Mouse (Mus musculus) lung, embryonic 16.5 days (tissue): Measurements from ENCODE around the gene Sarnp. TPM values are rescaled to one million over a fixed set of nuclear protein-coding genes. Genes with fewer than 3 reads are reported as not detected.

ENCODE experiments used
- ATAC-seq: fragments of 200-750 bp; cut with Nextera tagmentation; 2 replicates; pipeline ENCODE4 v1.8.0; 2017; ENCODE audit warnings: low read depth, mild to moderate bottlenecking, moderate library complexity
- H3K27ac ChIP-seq: fragments of 300-500 bp; sonication (generic); 2 replicates; pipeline ENCODE4 v1.5.1; 2014; ENCODE audit warnings: mild to moderate bottlenecking, control low read depth, low read length
- H3K27me3 ChIP-seq: fragments of 300-500 bp; sonication (generic); 2 replicates; pipeline ENCODE4 v1.6.1; 2014; ENCODE audit warnings: low read depth, low read length, mixed read lengths; ENCODE audit not compliant: control insufficient read depth, insufficient read depth
- H3K36me3 ChIP-seq: fragments of 300-500 bp; sonication (generic); 2 replicates; pipeline ENCODE4 v1.6.1; 2014; ENCODE audit warnings: low read length; ENCODE audit not compliant: control insufficient read depth, insufficient read depth
- H3K4me1 ChIP-seq: fragments of 300-500 bp; sonication (generic); replicated peaks from 2 replicates; pipeline ENCODE4 v1.6.1; 2014; ENCODE audit warnings: low read length, mixed read lengths; ENCODE audit not compliant: control insufficient read depth, insufficient read depth
- H3K4me2 ChIP-seq: fragments of 300-500 bp; sonication (generic); 2 replicates; pipeline ENCODE4 v1.6.1; 2014; ENCODE audit warnings: low read depth, low read length, control low read depth
- H3K4me3 ChIP-seq: fragments of 300-500 bp; sonication (generic); 2 replicates; pipeline ENCODE4 v1.5.1; 2014; ENCODE audit warnings: mild to moderate bottlenecking, low read length, control low read depth
- H3K9ac ChIP-seq: fragments of 300-500 bp; sonication (generic); 2 replicates; pipeline ENCODE4 v1.6.1; 2014; ENCODE audit warnings: low read length, control low read depth
- H3K9me3 ChIP-seq: fragments of 300-500 bp; sonication (generic); 2 replicates; pipeline ENCODE4 v1.6.1; 2016; ENCODE audit warnings: low read length; ENCODE audit not compliant: control insufficient read depth
- WGBS: fragments of 180-500 bp; shearing (Covaris S2); extraction: QIAGEN DNeasy Blood & Tissue Kit; methylation state at CpG from one replicate; pipeline ENCODE4 v1.1.7; 2014; 5-methylcytosine and 5-hydroxymethylcytosine counted together
- polyA plus RNA-seq: library from polyadenylated mRNA; unstranded; fragments of >200 nt; fragmentation: Nextera tagmentation; extraction: Ambion mirVana; gene quantifications from 2 replicates; pipeline ENCODE4 v1.2.1, GENCODE M21; 2015

Gene Sarnp
- polyA plus RNA-seq, 1 experiment from 2014 or later: 212 TPM

DNA sequence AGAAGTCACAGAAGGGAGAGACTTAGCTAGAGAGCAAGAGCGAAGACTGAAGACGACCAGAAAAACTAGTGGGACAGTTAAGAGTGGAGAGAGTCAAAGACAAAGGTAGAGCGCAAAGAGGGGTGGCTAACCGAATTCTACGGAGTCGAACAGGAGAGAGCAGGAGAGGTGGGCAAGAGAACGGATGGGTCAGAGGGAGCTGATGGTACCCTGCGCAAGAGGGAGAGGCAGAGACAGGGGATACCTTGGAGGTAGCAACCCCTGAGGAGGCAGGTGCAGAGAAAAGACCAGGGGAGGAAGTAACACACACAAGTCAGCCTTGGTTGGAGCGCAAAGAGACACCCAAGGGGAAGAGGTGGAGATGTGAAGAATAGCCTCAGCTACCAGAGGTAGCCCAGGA lies 75.1 kb downstream of the Sarnp start:
- H3K4me3 ChIP-seq: peak overlapping the region; percentile 79
- no peak for ATAC-seq
- peaks cover 35% of the 10 kb centered on the region for H3K4me1 ChIP-seq
- no peak overlapping the region for H3K27ac ChIP-seq
- H3K4me2 ChIP-seq: peak overlapping the region; percentile 96
- H3K9me3 ChIP-seq: no peaks in the 10 kb centered on the region
- H3K36me3 ChIP-seq: no peaks in the 10 kb centered on the region
- 4% methylated on average over 9 of the region's 9 CpGs for WGBS
- peak overlapping the region; percentile 78 for H3K9ac ChIP-seq
- peaks cover 14% of the 10 kb centered on the region; the same call in 1 of the 2 replicates for H3K27me3 ChIP-seq

DNA sequence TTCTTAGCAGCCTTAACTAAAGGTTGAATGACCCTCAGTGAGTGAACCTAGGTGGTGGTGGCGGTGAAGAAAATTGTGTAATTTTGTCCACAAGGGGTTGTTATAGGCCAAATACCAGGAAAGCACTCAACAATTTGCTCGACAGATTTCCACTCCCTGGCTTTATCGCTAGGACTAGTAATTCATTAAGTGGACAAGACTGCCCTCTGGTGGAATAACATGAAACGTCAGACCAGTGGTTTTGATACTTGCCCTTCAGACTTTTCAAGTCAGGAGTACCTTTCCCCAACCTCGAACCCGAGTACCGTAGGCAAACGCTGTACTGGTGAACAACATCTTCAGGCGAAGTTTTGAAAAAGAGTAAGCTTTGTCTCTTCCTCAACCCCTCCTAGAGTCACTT lies 78.3 kb downstream of the Sarnp start:
- Histone ChIP-seq H3K4me3 (peak overlapping the region; percentile 16), H3K27me3 (peaks cover 14% of the 10 kb centered on the region; the same call in 1 of the 2 replicates), H3K9me3 (no peaks in the 10 kb centered on the region), H3K4me2 (peak overlapping the region; percentile 44), H3K27ac (no peak overlapping the region), H3K36me3 (no peaks in the 10 kb centered on the region), H3K4me1 (peaks cover 19% of the 10 kb centered on the region), H3K9ac (0 out of 2 replicates have a peak overlapping the region, but pooled peaks have one; percentile 21)
- ATAC-seq: peak; percentile 27; the same call in 1 of the 2 replicates
- WGBS: under 1% methylated on average over 9 of the region's 9 CpGs

DNA sequence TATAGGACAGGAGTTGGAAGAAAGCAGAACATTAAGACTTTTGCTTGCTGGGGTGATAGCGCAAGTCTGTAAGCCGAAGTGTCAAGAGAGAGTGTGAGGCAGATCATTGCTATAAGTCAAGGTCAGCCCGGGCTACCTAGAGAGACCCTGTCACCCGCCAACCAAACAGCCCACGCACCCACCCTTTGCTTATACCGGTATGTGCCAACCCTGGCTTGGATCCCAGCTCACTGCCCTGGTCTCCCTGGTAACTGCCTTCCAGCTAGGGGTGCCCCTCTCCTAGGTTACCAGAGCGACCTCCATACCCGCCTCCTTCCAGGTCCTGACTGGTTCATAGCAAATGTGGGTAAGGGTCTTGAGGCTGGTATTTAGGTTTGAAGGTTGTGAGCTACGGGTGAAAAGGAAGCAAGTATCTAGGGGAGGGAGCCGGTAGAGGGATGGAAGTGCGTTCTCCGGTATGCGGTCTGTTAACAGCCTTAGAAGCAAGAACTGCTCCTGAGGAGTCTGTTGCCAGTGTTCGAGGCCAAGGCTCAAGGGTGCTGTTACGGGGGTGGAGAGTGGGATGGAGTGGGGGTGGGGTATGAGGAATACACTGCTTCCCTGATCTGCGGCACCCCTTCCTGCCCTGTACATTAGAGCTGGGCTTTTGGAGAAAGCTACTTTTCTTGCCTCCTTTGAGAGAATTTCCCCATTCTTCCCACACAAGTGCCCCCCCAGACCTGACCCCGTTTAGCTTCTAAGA lies 79.0 kb downstream of the Sarnp start:
- Histone ChIP-seq H3K36me3 (no peaks in the 10 kb centered on the region), H3K27me3 (peaks cover 14% of the 10 kb centered on the region; the same call in 1 of the 2 replicates), H3K4me1 (peaks cover 16% of the 10 kb centered on the region), H3K27ac (no peak overlapping the region), H3K4me3 (peak overlapping the region; percentile 16), H3K4me2 (peak overlapping the region; percentile 44), H3K9ac (0 out of 2 replicates have a peak overlapping the region, but pooled peaks have one; percentile 21), H3K9me3 (no peaks in the 10 kb centered on the region)
- WGBS: 5% methylated on average over 17 of the region's 17 CpGs
- peak; percentile 33 for ATAC-seq

DNA sequence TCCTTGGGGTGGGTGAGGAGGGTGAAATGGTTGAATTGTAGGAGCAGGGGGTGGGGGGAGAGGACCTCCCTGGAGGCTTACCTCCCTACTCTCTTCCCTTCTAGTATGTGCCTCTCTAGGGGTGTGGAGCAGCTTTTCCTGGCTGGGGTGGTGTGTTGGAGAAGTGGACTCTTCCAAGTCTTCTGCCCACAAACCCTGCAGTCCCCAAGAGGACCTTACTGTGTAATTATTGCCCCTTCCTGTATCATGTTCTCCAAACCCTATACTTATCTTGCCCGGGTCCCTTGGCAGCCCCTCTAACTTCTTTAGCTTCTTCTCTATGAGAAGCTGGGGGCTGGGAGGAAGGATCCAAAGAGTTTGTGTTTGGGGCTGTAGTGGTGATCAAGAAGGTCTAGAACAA lies 79.7 kb downstream of the Sarnp start:
- Histone ChIP-seq H3K27ac (no peak overlapping the region), H3K9ac (no peak overlapping the region), H3K4me2 (no peak overlapping the region), H3K36me3 (no peaks in the 10 kb centered on the region), H3K4me1 (peaks cover 16% of the 10 kb centered on the region), H3K4me3 (no peak overlapping the region), H3K27me3 (peaks cover 14% of the 10 kb centered on the region; the same call in 1 of the 2 replicates), H3K9me3 (no peaks in the 10 kb centered on the region)
- 24% methylated on average over 1 of the region's 1 CpGs for WGBS
- no peak for ATAC-seq

DNA sequence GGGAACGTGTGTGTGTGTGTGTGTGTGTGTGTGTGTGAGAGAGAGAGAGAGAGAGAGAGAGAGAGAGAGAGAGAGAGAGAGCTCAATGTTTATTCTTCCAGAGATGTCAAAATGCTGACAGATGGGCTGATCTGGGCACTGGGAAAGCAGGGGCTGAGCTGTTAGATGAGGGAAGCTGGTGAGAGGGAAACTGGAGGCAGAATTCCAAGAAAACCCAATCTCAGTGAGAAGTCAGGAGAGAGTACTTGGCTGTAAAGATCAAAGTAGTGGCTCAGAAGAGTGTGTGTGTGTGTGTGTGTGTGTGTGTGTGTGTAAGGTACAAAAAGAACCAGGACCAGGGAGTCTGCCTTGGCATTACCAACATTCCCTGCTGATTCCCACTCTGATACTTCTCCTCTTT lies 80.4 kb downstream of the Sarnp start:
- no peak; the same call in 1 of the 2 replicates for ATAC-seq
- peak overlapping the region; percentile 31 for H3K27ac ChIP-seq
- no peaks in the 10 kb centered on the region for H3K36me3 ChIP-seq
- 0% methylated on average over 1 of the region's 1 CpGs for WGBS
- H3K4me2 ChIP-seq: no peak overlapping the region
- H3K27me3 ChIP-seq: peaks cover 14% of the 10 kb centered on the region; the same call in 1 of the 2 replicates
- H3K9me3 ChIP-seq: no peaks in the 10 kb centered on the region
- H3K4me1 ChIP-seq: peaks cover 16% of the 10 kb centered on the region
- no peak overlapping the region for H3K4me3 ChIP-seq
- H3K9ac ChIP-seq: no peak overlapping the region

DNA sequence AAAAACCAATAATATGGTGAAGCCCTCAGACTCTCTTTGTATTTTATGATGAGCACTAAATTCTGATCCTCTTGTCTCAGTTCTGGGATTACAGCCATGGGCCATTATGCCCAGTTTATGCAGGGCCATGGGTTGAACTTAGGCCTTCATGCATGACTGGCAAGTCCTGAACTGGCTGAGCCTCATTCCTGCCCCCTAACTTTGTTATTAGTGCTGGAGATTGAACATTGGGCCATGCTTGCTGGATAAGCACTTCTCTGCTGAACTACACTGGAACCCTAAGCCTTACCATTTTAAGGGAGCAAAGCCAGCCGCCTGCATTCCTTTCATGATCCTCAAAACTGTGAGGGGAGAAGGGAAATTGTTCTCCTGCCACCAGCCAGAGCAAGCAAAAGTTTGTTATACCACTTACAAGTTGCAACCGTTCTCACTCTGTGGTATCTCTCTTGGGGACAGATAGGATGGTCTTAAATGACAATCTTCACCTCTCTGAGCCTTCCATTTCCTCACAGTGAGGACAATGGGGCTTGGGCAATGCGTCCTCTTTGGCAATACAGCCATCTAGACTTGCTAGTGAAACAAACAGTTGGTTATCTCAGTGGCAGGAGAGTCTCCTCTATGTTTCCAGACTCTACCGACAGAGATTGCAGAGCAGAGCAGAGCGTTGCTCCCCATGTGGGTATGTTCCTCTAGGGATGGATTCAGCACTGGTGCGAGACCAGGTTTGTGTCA lies 82.8 kb downstream of the Sarnp start:
- H3K9ac ChIP-seq: no peak overlapping the region
- H3K4me1 ChIP-seq: peaks cover 16% of the 10 kb centered on the region
- H3K4me2 ChIP-seq: no peak overlapping the region
- H3K27ac ChIP-seq: no peak overlapping the region
- H3K9me3 ChIP-seq: no peaks in the 10 kb centered on the region
- H3K4me3 ChIP-seq: no peak overlapping the region
- peaks cover 7% of the 10 kb centered on the region; the same call in 1 of the 2 replicates for H3K27me3 ChIP-seq
- WGBS: 78% methylated on average over 6 of the region's 6 CpGs
- ATAC-seq: no peak
- H3K36me3 ChIP-seq: no peaks in the 10 kb centered on the region

DNA sequence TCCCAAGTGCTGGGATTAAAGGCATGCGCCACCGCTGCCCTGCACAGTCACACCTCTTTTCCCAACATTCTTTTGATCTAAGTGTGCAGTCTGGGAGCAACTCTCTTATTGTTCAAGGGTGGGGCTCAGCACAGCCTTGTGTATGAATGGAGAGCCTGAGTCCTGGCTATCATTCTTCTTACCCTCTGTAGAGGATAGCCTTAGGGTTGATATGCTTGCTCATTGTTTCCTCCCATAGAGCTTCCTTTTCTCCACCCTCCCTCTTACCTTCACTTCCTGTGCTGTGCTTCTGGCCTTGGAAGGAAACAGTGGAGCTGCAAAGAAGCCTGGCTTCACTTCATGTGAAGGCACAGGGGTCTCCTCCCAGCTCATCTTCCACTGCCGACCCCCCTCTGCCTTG lies 83.6 kb downstream of the Sarnp start, which contains the start of gene Cd63:
Gene Cd63, plus strand, starts transcription at position 292 of the 400 bp plus-strand sequence.
- 68% methylated on average over 3 of the region's 3 CpGs for WGBS
- ATAC-seq: no peak
- Histone ChIP-seq H3K4me2 (no peak within 1 kb of the TSS), H3K27ac (no peak within 1 kb of the TSS), H3K9ac (no peak within 1 kb of the TSS), H3K4me1 (peaks cover 13% of the 10 kb centered on the region), H3K27me3 (peaks cover 7% of the 10 kb centered on the region; the same call in 1 of the 2 replicates), H3K4me3 (no peak within 1 kb of the TSS), H3K36me3 (no peaks in the 10 kb centered on the region), H3K9me3 (no peaks in the 10 kb centered on the region)

DNA sequence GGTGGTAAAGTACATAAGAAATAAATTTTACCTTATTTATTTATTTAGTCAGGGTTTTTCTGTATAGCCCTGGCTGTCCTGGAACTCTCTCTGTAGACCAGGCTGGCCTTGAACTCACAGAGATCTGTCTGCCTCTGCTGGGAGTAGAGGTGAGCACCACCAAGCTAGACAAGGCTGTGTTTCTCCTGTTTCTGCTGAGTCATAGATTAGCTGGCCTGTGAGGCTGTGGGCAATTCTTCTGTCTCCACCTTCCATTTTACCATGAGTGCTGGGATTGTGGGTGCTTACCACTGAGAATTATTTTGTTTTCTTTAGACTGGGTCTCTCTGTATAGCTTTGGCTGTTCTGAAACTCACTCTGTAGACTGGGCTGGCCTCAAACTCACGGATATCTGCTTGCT lies 84.3 kb downstream of the Sarnp start:
- Histone ChIP-seq H3K27me3 (peaks cover 3% of the 10 kb centered on the region; the same call in 1 of the 2 replicates), H3K9me3 (no peaks in the 10 kb centered on the region), H3K4me2 (no peak overlapping the region), H3K4me1 (peaks cover 6% of the 10 kb centered on the region), H3K36me3 (no peaks in the 10 kb centered on the region), H3K4me3 (no peak overlapping the region), H3K27ac (no peak overlapping the region), H3K9ac (no peak overlapping the region)
- ATAC-seq: no peak
- 79% methylated on average over 1 of the region's 1 CpGs for WGBS

DNA sequence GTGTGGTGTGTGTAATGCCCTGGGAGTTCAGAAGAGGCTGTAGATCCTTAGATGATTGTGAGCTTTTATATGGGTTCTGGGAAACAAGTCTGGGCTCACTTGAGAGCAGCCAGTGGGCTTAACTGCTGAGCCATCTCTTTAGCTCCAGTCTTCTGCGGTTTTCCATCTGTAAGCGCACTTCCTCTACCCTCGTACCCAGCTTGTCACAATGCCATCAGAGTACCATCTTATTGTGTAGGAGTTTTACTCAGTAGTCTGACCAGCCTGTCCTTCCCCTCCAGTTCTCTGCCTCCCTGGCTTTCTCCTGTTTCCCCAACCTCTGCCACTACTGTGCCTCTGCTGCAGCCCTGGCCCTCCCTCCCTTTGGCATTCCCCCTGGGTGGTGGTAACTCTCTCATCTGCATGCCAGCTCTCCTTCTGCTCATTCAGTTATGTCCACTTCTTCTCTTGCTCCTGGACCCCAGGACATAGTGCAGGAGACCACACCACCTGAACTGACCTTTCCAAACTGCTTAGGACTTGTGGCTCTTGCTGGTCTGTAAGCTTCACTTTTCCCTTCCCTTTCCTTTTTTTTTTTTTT lies 85.4 kb downstream of the Sarnp start:
- Histone ChIP-seq H3K9ac (no peak overlapping the region), H3K4me1 (no peaks in the 10 kb centered on the region), H3K4me3 (no peak overlapping the region), H3K9me3 (no peaks in the 10 kb centered on the region), H3K27ac (no peak overlapping the region), H3K4me2 (no peak overlapping the region), H3K27me3 (no peaks in the 10 kb centered on the region), H3K36me3 (no peaks in the 10 kb centered on the region)
- WGBS: 80% methylated on average over 3 of the region's 3 CpGs
- ATAC-seq: no peak
